Mouse (Mus musculus) kidney, embryonic 14.5 days (tissue): ENCODE data around the gene Apobec4. TPM values are rescaled to one million over a fixed set of nuclear protein-coding genes. Genes with fewer than 3 reads are reported as not detected.

Experiments
- ATAC-seq: fragments of 200-750 bp; cut with Nextera tagmentation; 2 replicates; pipeline ENCODE4 v1.8.0; 2017; ENCODE audit warnings: moderate number of reproducible peaks, mild to moderate bottlenecking, moderate TSS enrichment, moderate library complexity; ENCODE audit not compliant: low FRiP score, low TSS enrichment
- H3K27ac ChIP-seq: fragments of 300-500 bp; sonication (generic); 2 replicates; pipeline ENCODE4 v1.5.1; 2014; ENCODE audit warnings: low read depth, mild to moderate bottlenecking, low read length, moderate library complexity, mixed read lengths
- H3K27me3 ChIP-seq: fragments of 300-500 bp; sonication (generic); 2 replicates; pipeline ENCODE4 v1.6.1; 2014; ENCODE audit warnings: mild to moderate bottlenecking, low read length; ENCODE audit not compliant: control insufficient read depth, insufficient read depth
- H3K36me3 ChIP-seq: fragments of 300-500 bp; sonication (generic); 2 replicates; pipeline ENCODE4 v1.6.1; 2014; ENCODE audit warnings: low read length, mixed read lengths; ENCODE audit not compliant: control insufficient read depth, insufficient read depth
- H3K4me1 ChIP-seq: fragments of 300-500 bp; sonication (generic); 2 replicates; pipeline ENCODE4 v1.6.1; 2014; ENCODE audit warnings: low read length, mixed read lengths; ENCODE audit not compliant: control insufficient read depth, insufficient read depth
- H3K4me2 ChIP-seq: fragments of 300-500 bp; sonication (generic); replicated peaks from 2 replicates; pipeline ENCODE4 v1.6.1; 2014; ENCODE audit warnings: low read depth, mild to moderate bottlenecking, low read length
- H3K4me3 ChIP-seq: fragments of 300-500 bp; sonication (generic); 2 replicates; pipeline ENCODE4 v1.5.1; 2014; ENCODE audit warnings: mild to moderate bottlenecking, low read length
- H3K9ac ChIP-seq: fragments of 300-500 bp; sonication (generic); 2 replicates; pipeline ENCODE4 v1.6.1; 2014; ENCODE audit warnings: low read depth, mild to moderate bottlenecking, low read length, moderate library complexity
- H3K9me3 ChIP-seq: fragments of 300-500 bp; sonication (generic); 2 replicates; pipeline ENCODE4 v1.6.1; 2016; ENCODE audit warnings: low read length; ENCODE audit not compliant: control insufficient read depth
- WGBS: fragments of 180-500 bp; shearing (Covaris S2); extraction: QIAGEN DNeasy Blood & Tissue Kit; methylation state at CpG from one replicate; pipeline ENCODE4 v1.1.7; 2014; 5-methylcytosine and 5-hydroxymethylcytosine counted together
- polyA plus RNA-seq: library from polyadenylated mRNA; unstranded; fragments of >200 nt; fragmentation: Nextera tagmentation; extraction: Ambion mirVana; gene quantifications from 2 replicates; pipeline ENCODE4 v1.2.1, GENCODE M21; 2014

Gene Apobec4
- polyA plus RNA-seq, 1 experiment from 2014 or later, result not detected

DNA sequence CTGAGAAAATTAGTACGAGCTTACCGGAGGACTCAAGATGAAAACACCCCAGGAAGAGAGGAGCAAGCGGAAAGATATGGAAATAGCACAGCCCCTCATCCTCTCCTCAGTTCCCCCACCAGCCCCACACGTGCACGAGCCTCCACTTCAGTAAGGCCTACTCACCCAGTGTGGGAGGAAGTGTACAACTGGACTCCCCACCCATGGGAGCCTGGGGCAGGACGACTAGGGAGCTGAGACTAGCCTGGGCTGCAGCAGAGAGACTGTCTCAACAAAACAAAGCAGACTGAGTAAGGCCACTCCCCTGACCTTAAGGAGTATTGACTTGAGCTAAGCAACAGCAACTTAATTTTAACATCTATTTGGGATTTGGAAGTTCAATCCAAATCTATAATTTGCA, 32.2 kb upstream of the Apobec4 start:
- 0 out of 2 replicates have a peak, but pooled peaks cover 4% of the 10 kb centered on the region for H3K4me1 ChIP-seq
- WGBS, result 57% methylated on average over 6 of the region's 6 CpGs
- no peaks in the 10 kb centered on the region for H3K27me3 ChIP-seq
- H3K9me3 ChIP-seq, result no peaks in the 10 kb centered on the region
- no peak overlapping the region for H3K4me3 ChIP-seq
- H3K27ac ChIP-seq, result no peak overlapping the region
- no peak overlapping the region for H3K9ac ChIP-seq
- no peak overlapping the region for H3K4me2 ChIP-seq
- ATAC-seq, result no peak
- H3K36me3 ChIP-seq, result no peaks in the 10 kb centered on the region

DNA sequence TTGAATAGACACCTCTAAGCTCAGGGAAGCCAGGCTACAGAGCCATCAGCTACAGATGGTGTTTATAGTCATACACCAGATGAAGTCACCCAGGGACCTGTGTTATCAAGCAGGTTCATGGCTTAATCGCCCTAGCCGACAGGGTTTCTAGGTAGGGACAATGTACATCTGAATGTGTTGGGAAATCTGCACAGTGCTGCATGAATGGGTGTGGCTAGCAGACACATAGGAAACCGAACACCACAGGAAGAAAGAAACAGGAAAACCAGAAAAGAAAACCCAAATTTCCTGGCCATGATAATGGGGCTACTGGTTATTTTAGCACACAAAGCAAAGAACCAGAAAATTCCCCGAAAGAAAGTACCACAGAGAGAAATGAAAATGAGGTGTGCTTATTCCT, 29.4 kb upstream of the Apobec4 start:
- 82% methylated on average over 4 of the region's 4 CpGs for WGBS
- Histone ChIP-seq H3K27me3 (no peaks in the 10 kb centered on the region), H3K4me3 (no peak overlapping the region), H3K4me1 (0 out of 2 replicates have a peak, but pooled peaks cover 4% of the 10 kb centered on the region), H3K9me3 (no peaks in the 10 kb centered on the region), H3K36me3 (no peaks in the 10 kb centered on the region), H3K27ac (no peak overlapping the region), H3K9ac (no peak overlapping the region), H3K4me2 (no peak overlapping the region)
- no peak for ATAC-seq

DNA sequence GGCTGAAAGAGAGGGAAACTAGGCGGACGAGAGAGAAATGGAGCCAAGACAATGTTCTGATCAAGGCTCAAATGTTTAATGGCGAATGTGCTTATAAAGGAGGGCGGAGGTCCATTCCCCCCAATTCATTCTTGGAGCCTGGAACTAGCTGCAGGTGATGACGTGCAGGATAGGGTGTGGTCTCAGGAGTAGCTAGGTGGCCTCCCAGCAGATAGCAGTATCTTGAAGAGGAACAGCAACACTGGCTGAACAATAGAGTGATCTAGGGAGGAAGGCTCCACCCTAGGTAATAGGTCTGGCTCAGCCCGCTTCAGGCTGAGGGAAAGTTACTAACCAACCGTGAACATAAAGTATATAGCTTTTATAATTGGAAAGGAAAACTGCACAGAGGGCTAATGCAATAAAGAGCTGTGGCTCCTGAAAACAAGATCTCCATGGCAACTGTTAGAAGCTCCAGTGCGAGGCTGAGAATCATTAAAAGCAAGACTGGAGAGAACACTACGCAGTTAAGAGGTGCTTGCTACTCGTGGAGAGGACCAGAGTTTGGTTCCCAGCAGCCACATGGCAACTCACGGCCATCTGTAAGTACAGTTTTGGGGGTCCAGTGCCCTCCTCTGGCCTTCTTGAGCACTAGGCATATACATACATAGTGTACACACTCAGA, 28.7 kb upstream of the Apobec4 start:
- no peak for ATAC-seq
- no peak overlapping the region for H3K27ac ChIP-seq
- no peak overlapping the region for H3K4me2 ChIP-seq
- 0 out of 2 replicates have a peak, but pooled peaks cover 4% of the 10 kb centered on the region for H3K4me1 ChIP-seq
- WGBS, result 87% methylated on average over 11 of the region's 11 CpGs
- no peak overlapping the region for H3K9ac ChIP-seq
- H3K36me3 ChIP-seq, result no peaks in the 10 kb centered on the region
- H3K4me3 ChIP-seq, result no peak overlapping the region
- no peaks in the 10 kb centered on the region for H3K27me3 ChIP-seq
- H3K9me3 ChIP-seq, result no peaks in the 10 kb centered on the region

DNA sequence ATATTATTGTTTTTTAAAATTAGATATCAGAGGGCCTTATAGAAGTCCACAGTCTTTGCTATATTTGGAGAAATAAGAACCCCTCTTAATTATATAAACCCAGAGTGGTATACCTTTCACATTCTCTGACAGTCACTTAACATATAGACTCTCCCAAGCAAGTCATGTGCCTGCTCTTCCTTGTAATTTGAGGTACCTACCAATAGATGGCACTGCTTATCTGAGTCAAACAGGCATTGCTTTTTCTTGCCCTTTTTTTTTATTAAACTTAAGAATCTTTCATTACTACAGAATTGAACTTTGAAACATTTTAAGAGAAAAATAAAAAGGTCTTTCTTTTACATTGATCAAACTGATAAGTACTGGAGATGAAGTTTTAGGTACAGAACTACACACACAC, 26.1 kb upstream of the Apobec4 start:
- ATAC-seq, result no peak
- Histone ChIP-seq H3K4me2 (no peak overlapping the region), H3K27ac (no peak overlapping the region), H3K27me3 (no peaks in the 10 kb centered on the region), H3K4me1 (no peaks in the 10 kb centered on the region), H3K9ac (no peak overlapping the region), H3K9me3 (no peaks in the 10 kb centered on the region), H3K4me3 (no peak overlapping the region), H3K36me3 (no peaks in the 10 kb centered on the region)

GRCm38 (mm10) chr1:152726095-152726494, 24.3 kb upstream of the Apobec4 start:
- no peaks in the 10 kb centered on the region for H3K9me3 ChIP-seq
- no peak overlapping the region for H3K27ac ChIP-seq
- no peak for ATAC-seq
- no peak overlapping the region for H3K4me2 ChIP-seq
- H3K36me3 ChIP-seq, result no peaks in the 10 kb centered on the region
- no peak overlapping the region for H3K4me3 ChIP-seq
- H3K27me3 ChIP-seq, result no peaks in the 10 kb centered on the region
- no peaks in the 10 kb centered on the region for H3K4me1 ChIP-seq
- H3K9ac ChIP-seq, result no peak overlapping the region
- 69% methylated on average over 3 of the region's 3 CpGs for WGBS

DNA sequence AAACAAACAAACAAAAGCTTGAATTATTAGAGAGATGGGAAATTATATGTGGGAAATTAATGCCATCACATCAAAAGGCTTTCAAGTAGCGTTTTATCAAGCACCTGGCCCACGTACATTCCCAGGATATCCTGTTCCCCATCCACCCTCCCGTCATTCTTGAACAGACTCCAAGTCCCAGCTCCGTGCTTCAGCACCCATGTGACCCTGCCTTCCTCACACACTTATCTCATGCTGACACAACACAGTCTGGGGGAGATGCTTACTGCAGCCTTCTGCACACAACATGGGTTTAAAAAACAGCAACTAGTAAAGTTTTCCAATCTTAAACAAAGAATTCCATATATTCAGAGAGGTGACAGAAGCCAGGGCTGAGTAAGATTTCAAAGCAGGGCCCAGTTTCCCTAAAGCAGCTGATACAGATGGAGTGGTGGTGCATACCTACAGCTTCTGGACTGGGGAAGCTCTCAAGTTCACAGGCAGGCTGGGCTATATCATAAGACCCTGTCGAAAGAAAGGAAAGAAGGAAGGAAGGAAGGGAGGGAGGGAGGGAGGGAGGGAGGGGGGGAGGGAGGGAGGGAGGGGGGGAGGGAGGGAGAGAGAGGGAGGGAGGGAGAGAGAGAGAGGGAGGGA, 22.6 kb upstream of the Apobec4 start:
- H3K9ac ChIP-seq, result no peak overlapping the region
- H3K4me2 ChIP-seq, result no peak overlapping the region
- H3K4me1 ChIP-seq, result no peaks in the 10 kb centered on the region
- no peaks in the 10 kb centered on the region for H3K27me3 ChIP-seq
- H3K9me3 ChIP-seq, result no peaks in the 10 kb centered on the region
- H3K4me3 ChIP-seq, result no peak overlapping the region
- no peaks in the 10 kb centered on the region for H3K36me3 ChIP-seq
- H3K27ac ChIP-seq, result no peak overlapping the region
- ATAC-seq, result no peak
- WGBS, result 40% methylated on average over 4 of the region's 5 CpGs

- Histone ChIP-seq H3K4me3 (no peak overlapping the region), H3K4me2 (no peak overlapping the region), H3K9ac (no peak overlapping the region), H3K27ac (no peak overlapping the region), H3K4me1 (0 out of 2 replicates have a peak, but pooled peaks cover 7% of the 10 kb centered on the region), H3K27me3 (no peaks in the 10 kb centered on the region), H3K9me3 (no peaks in the 10 kb centered on the region), H3K36me3 (no peaks in the 10 kb centered on the region)
- WGBS, result 75% methylated on average over 9 of the region's 9 CpGs
- ATAC-seq, result no peak
Observed at GRCm38 (mm10) chr1:152738793-152739192, 11.6 kb upstream of the Apobec4 start.

- 0 out of 2 replicates have a peak, but pooled peaks cover 7% of the 10 kb centered on the region for H3K4me1 ChIP-seq
- no peak for ATAC-seq
- no peaks in the 10 kb centered on the region for H3K9me3 ChIP-seq
- H3K36me3 ChIP-seq, result no peaks in the 10 kb centered on the region
- WGBS, result 92% methylated on average over 11 of the region's 11 CpGs
- H3K4me3 ChIP-seq, result no peak overlapping the region
- no peak overlapping the region for H3K4me2 ChIP-seq
- no peaks in the 10 kb centered on the region for H3K27me3 ChIP-seq
- H3K27ac ChIP-seq, result no peak overlapping the region
- no peak overlapping the region for H3K9ac ChIP-seq
Observed at GRCm38 (mm10) chr1:152739374-152739773, 11.0 kb upstream of the Apobec4 start.

DNA sequence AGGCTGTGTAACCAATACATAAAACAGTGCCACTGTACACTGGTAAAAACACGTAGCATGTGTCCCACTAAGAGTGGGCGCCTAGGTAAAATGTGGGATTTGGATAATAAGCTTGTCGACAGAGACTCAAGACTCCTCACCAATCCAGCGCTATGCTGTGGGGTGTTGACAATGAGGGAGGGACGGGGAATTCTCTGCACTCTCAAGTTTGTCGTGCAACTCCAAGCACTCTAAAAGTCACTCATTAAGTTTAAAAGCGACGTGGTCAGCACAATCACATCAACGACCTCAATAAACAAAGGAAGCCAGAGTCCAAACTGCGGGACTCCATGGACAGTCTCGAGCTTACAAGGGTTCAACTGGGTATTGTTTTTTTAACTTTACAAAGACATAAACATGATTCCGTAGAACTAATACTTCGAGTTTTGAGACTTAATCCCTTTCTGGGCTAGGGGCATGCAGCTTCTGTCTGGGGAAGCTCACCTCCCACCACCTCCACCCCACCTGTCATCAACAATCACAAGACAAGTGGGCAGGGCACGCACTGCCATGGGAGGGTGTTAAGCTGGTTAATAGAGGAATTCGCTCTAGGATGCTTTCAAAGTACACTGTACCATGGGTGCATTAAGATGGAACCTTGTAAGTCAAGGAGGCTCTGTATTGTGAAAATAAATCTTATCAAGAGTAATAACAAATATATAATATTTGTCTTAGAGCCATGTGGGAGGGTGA, 7.1 kb upstream of the Apobec4 start:
- H3K9ac ChIP-seq, result no peak overlapping the region
- ATAC-seq, result no peak
- no peaks in the 10 kb centered on the region for H3K9me3 ChIP-seq
- no peak overlapping the region for H3K27ac ChIP-seq
- H3K36me3 ChIP-seq, result no peaks in the 10 kb centered on the region
- no peaks in the 10 kb centered on the region for H3K27me3 ChIP-seq
- no peak overlapping the region for H3K4me2 ChIP-seq
- WGBS, result 54% methylated on average over 15 of the region's 15 CpGs
- 0 out of 2 replicates have a peak, but pooled peaks cover under 1% of the 10 kb centered on the region for H3K4me1 ChIP-seq
- H3K4me3 ChIP-seq, result no peak overlapping the region
